Mouse (Mus musculus) activated CD4-positive, CD25-positive, alpha-beta regulatory T cell, adult 9 weeks (primary cell): ENCODE results near the gene Gm21778. TPM values are rescaled to one million over a fixed set of nuclear protein-coding genes. Genes with fewer than 3 reads are reported as not detected.

ENCODE experiments used
- polyA plus RNA-seq: library from polyadenylated mRNA; unstranded; fragments of 100-300 nt; shearing (Covaris generic); gene quantifications from one replicate; pipeline ENCODE4 v1.2.1, GENCODE M21; 2017

Gm21778 gene
- not detected for polyA plus RNA-seq

DNA sequence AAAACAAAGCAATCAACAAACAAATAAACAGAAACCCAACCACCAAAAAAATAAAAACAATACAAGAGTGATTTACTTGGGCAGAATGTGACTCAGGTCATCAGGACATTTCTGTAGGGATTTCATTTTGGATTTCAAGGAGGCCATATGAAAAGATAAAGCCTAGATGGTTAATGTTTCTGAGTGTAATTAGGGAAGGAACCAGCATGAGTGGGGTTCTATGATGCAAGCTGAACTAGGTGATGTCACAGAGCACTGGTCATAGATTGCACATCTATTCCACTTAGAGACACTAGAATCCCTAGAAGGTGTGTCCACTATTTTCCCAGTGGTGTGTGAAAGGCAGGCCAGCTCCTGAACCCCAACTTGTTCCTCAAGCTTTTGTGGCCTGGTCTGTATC lies at the start of gene Gm21778:
Gm21778 (plus strand) TSS at position 301 of the 400 bp plus-strand sequence.

Other genes starting within 250 kb of the Gm21778 start
- not detected for gene Gm20914, start 216.5 kb upstream of the Gm21778 start, polyA plus RNA-seq
- gene Gm28171, start 149.1 kb upstream of the Gm21778 start, polyA plus RNA-seq = not detected